In genomic region chr13:49015366-49016306, GRCm38 (mm10) we compare ENCODE assay signal across 8 mouse cellular contexts. TPM values are rescaled to one million over a fixed set of nuclear protein-coding genes. Genes with fewer than 3 reads are reported as not detected.
DNase-seq lines count a peak whose midpoint lies in the region; ATAC-seq and TF ChIP-seq lines count a peak whose summit lies in the region.

No protein-coding gene starts in this region.

- no peak for TF ChIP-seq POLR2A in heart, adult 2 months (IDR thresholded peaks at IDR 0.05; ENCODE audit: insufficient read depth, low read depth, low read length)
- 0 out of 2 replicates have a peak, but pooled peaks have one; percentile 22 for TF ChIP-seq POLR2A in limb, embryonic 14.5 days (IDR thresholded peaks at IDR 0.05; ENCODE audit: borderline replicate concordance, extremely low read depth, insufficient read depth, insufficient read length)

- H3K79me2 ChIP-seq in heart, adult 2 months (replicated peaks; ENCODE audit: control insufficient read depth, insufficient read depth, low read length): no peaks in the 10 kb centered on the region

- H3K9ac ChIP-seq in heart, adult 2 months (ENCODE audit: low read depth, low read length): no peak overlapping the region
- H3K9ac ChIP-seq in heart, embryonic 13.5 days: peak overlapping the region; percentile 71
- H3K9ac ChIP-seq in limb, embryonic 14.5 days (ENCODE audit: low read depth, low read length, severe bottlenecking): peak overlapping the region; percentile 48
- H3K9ac ChIP-seq in midbrain, embryonic 14.5 days (replicated peaks; ENCODE audit: low read length): peak overlapping the region; percentile 6

- no peak for TF ChIP-seq EP300 in heart, adult 2 months (IDR thresholded peaks at IDR 0.05; ENCODE audit: insufficient read depth, low read depth, low read length)

- H3K36me3 ChIP-seq in heart, adult 2 months (ENCODE audit: control insufficient read depth, insufficient read depth, low read length): no peaks in the 10 kb centered on the region
- no peaks in the 10 kb centered on the region for H3K36me3 ChIP-seq in heart, embryonic 13.5 days
- H3K36me3 ChIP-seq in limb, embryonic 14.5 days (ENCODE audit: control insufficient read depth, insufficient read depth, low read length): no peaks in the 10 kb centered on the region
- no peaks in the 10 kb centered on the region for H3K36me3 ChIP-seq in midbrain, embryonic 14.5 days (ENCODE audit: control insufficient read depth, insufficient read depth, low read length)

- H3K27ac ChIP-seq in heart, adult 2 months: no peak overlapping the region
- peak overlapping the region; percentile 80 for H3K27ac ChIP-seq in heart, embryonic 13.5 days (replicated peaks)
- H3K27ac ChIP-seq in limb, embryonic 14.5 days (replicated peaks; ENCODE audit: low read depth, low read length): peak overlapping the region; percentile 96
- H3K27ac ChIP-seq in midbrain, embryonic 14.5 days (replicated peaks; ENCODE audit: low read depth, low read length): peak overlapping the region; percentile 90

- ATAC-seq in heart, embryonic 13.5 days (ENCODE audit: extremely low read depth, insufficient number of reproducible peaks, low FRiP score, low TSS enrichment): peak; percentile 21; the same call in 1 of the 2 replicates
- ATAC-seq in limb, embryonic 14.5 days (ENCODE audit: low FRiP score, low read depth): peak; percentile 71
- ATAC-seq in midbrain, embryonic 14.5 days (ENCODE audit: low FRiP score, low TSS enrichment): peak; percentile 43

- H3K27me3 ChIP-seq in heart, adult 2 months (ENCODE audit: control insufficient read depth, insufficient read depth, low read length): no peaks in the 10 kb centered on the region
- H3K27me3 ChIP-seq in heart, embryonic 13.5 days (replicated peaks): 0 out of 2 replicates have a peak, but pooled peaks cover 3% of the 10 kb centered on the region
- no peaks in the 10 kb centered on the region for H3K27me3 ChIP-seq in limb, embryonic 14.5 days (ENCODE audit: control insufficient read depth, insufficient read depth, low read length)
- no peaks in the 10 kb centered on the region for H3K27me3 ChIP-seq in midbrain, embryonic 14.5 days (ENCODE audit: control insufficient read depth, insufficient read depth, low read length)

- H3K9me3 ChIP-seq in heart, embryonic 13.5 days: peaks cover 9% of the 10 kb centered on the region
- no peaks in the 10 kb centered on the region for H3K9me3 ChIP-seq in limb, embryonic 14.5 days (ENCODE audit: control insufficient read depth, low read length)
- no peaks in the 10 kb centered on the region for H3K9me3 ChIP-seq in midbrain, embryonic 14.5 days (ENCODE audit: control insufficient read depth, low read length)

- peaks cover 3% of the 10 kb centered on the region for H3K4me1 ChIP-seq in heart, adult 2 months (ENCODE audit: control insufficient read depth, insufficient read depth, low read length)
- peaks cover 20% of the 10 kb centered on the region for H3K4me1 ChIP-seq in heart, embryonic 13.5 days
- peaks cover 15% of the 10 kb centered on the region for H3K4me1 ChIP-seq in limb, embryonic 14.5 days (ENCODE audit: control insufficient read depth, insufficient read depth, low read length)
- H3K4me1 ChIP-seq in midbrain, embryonic 14.5 days (ENCODE audit: control insufficient read depth, insufficient read depth, low read length): peaks cover 19% of the 10 kb centered on the region

- H3K4me2 ChIP-seq in heart, embryonic 13.5 days: peak overlapping the region; percentile 75
- peak overlapping the region; percentile 60 for H3K4me2 ChIP-seq in limb, embryonic 14.5 days (replicated peaks; ENCODE audit: low read depth, low read length, severe bottlenecking)
- H3K4me2 ChIP-seq in midbrain, embryonic 14.5 days (ENCODE audit: low read length): peak overlapping the region; percentile 45

- intact Hi-C loops in heart, adult 2 months (cut with DNase I): no loop called here
- intact Hi-C loops in heart, postnatal 25 days (cut with DNase I): no loop called here

- peak overlapping the region; percentile 29; the same call in 1 of the 2 replicates for H3K4me3 ChIP-seq in heart, adult 2 months
- peak overlapping the region; percentile 41 for H3K4me3 ChIP-seq in heart, embryonic 13.5 days
- peak overlapping the region; percentile 27 for H3K4me3 ChIP-seq in limb, embryonic 14.5 days (replicated peaks; ENCODE audit: low read length)
- H3K4me3 ChIP-seq in midbrain, embryonic 14.5 days (replicated peaks; ENCODE audit: low read depth, low read length): peak overlapping the region; percentile 10; the same call in 1 of the 2 replicates

- TF ChIP-seq CTCF in heart, adult 2 months (IDR thresholded peaks at IDR 0.05): no peak

- WGBS in heart, adult 2 months: 20% methylated on average over 30 of the region's 30 CpGs
- 6% methylated on average over 30 of the region's 30 CpGs for WGBS in heart, embryonic 13.5 days
- 3% methylated on average over 30 of the region's 30 CpGs for WGBS in limb, embryonic 14.5 days
- 2% methylated on average over 30 of the region's 30 CpGs for WGBS in midbrain, embryonic 14.5 days

- peak in 1 of 2 experiments; percentile 10 for DNase-seq in heart, adult 2 months
- no peak for DNase-seq in heart, postnatal 25 days (ENCODE audit: low spot score)
- DNase-seq in cerebellum, adult 18-20 months: peak; percentile 44 to 53
- peak; percentile 75 for DNase-seq in limb, embryonic 14.5 days (ENCODE audit: low spot score)
- DNase-seq in midbrain, embryonic 14.5 days: peak; percentile 79
- peak; percentile 69 for DNase-seq in thymus, postnatal 0 days (ENCODE audit: low spot score)
- no peak for DNase-seq in ovary, postnatal 14 days (ENCODE audit: low spot score)

RNA-seq across cellular contexts. Expression of gene Fam120a, which starts 47.8 kb away (rescaled TPM):
- 100 to 1,000 TPM; 102 to 106 TPM for total RNA-seq in heart, adult 2 months (2021)
- 47.5 and 72.2 TPM in 2 replicates for polyA plus RNA-seq in heart, adult 2 months (2012; rRNA removed)
- total RNA-seq in heart, postnatal 25 days (2021): 100 to 1,000 TPM; 110 to 116 TPM
- polyA plus RNA-seq in heart, embryonic 13.5 days (2015; fragmentation: Nextera tagmentation; extraction: Ambion mirVana): 17.2 and 17.8 TPM in 2 replicates
- 104 and 111 TPM in 2 replicates for polyA plus RNA-seq in limb, embryonic 14.5 days (2012; rRNA removed)
- polyA plus RNA-seq in limb, embryonic 14.5 days (2014; fragmentation: Nextera tagmentation; extraction: Ambion mirVana): 37.1 and 37.6 TPM in 2 replicates
- polyA plus RNA-seq in midbrain, embryonic 14.5 days (2014; fragmentation: Nextera tagmentation; extraction: Ambion mirVana): 16.0 and 17.3 TPM in 2 replicates
- 26.2 and 28.3 TPM in 2 replicates for polyA plus RNA-seq in thymus, postnatal 0 days (2015; fragmentation: Nextera tagmentation; extraction: Ambion mirVana)

Comparison
In these comparisons a context has a peak if more than half of its experiments do, and no peak if none do; other contexts are left out.
1. DNase-seq: peak in cerebellum, adult 18-20 months (2 of 2), limb, embryonic 14.5 days (single experiment), midbrain, embryonic 14.5 days (single experiment) and thymus, postnatal 0 days (single experiment); none in heart, postnatal 25 days (single experiment) and ovary, postnatal 14 days (single experiment).
2. ATAC-seq: peak in every context shown above with its lines; median percentile 71 in limb, embryonic 14.5 days; 43 in midbrain, embryonic 14.5 days; 21 in heart, embryonic 13.5 days.
3. Peak in every context shown above with its lines, with median percentiles within 50 percentile points of each other: H3K4me3 ChIP-seq and H3K4me2 ChIP-seq.